Mouse (Mus musculus): Measurements from ENCODE around the gene Arid4b. TPM values are rescaled to one million over a fixed set of nuclear protein-coding genes. Genes with fewer than 3 reads are reported as not detected.
"Not testable (repeated sequence)": the region's sequence is repeated elsewhere in the genome, so short reads cannot be mapped to it uniquely, and the experiment has no call there.

Gene Arid4b
- total RNA-seq (2015) (21.2 and 24.5 TPM in 2 replicates), total RNA-seq (2017) (23.5 and 34.4 TPM in 2 replicates)

DNA sequence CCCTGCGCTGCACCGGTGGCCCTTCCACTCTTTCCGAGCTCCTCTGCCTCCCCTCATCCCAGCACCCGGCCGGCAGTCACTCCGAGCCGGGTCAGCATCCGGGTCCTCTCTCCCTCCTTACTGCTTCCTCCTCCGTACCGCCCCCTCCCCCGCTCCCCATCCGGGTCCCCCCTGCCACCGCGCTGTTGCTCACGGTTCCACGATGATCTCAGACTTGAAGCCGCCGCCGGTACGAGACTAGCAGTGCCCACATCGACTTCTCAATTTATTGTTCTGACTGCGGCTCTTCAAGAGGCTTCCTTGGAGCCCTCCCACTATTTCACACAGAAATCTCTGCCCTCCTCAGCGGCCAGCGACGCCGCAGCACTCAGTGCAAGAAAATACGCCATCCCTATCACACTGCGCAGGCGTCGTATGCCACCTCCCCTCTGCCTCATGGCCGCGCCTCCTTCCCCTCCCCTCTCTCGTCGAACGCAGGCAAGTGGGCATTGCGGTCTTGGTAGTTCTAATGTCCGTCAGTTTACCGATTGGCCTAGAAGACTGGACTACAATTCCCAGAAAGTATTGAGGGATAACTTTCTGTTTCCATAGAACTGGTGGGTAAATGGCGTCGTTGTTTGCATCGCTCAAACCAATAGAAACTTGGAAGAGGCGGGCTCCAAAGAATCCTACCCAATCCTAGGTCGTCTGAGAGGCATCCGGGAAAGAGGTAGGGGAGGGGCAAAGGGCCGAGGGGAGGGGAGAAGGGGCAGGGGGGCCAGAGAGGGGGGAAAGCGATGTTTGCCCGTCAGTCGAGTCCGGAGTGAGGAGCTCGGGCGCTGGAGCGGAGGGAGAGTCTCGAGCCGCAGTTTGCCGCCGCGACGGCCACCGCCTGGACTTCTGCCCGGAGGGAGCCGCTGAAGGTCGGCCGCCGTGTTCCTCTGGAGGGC, at the start of gene Arid4b, which contains the start of gene Ggps1:
Gene Arid4b (plus strand): TSS at position 220 of the 929 bp plus-strand sequence.
Gene Ggps1 (minus strand): TSS at position 476 of the 929 bp plus-strand sequence.
- ATAC-seq (replicated peaks; ENCODE audit: poor library complexity) = peak; percentile 86

DNA sequence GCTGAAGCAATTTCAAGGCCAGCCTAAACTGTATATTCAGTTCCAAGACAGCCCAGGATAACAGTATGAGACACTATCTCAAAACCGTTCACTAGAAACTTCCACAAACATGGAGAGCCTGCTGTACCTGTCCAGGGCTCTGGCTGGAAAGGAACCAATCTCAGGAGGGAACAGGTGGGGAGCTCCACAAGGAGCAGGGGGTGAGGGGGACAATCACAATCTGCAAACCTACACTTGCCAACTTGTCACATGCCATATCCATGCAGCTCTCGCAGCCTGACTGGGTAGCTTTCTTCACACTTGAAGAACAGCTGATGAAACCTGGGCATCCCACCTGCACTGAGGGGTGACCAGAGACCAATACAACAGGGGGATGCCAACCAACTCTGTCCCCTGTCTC, 49.0 kb upstream of the Arid4b start:
- no peak for ATAC-seq (replicated peaks; ENCODE audit: poor library complexity)

DNA sequence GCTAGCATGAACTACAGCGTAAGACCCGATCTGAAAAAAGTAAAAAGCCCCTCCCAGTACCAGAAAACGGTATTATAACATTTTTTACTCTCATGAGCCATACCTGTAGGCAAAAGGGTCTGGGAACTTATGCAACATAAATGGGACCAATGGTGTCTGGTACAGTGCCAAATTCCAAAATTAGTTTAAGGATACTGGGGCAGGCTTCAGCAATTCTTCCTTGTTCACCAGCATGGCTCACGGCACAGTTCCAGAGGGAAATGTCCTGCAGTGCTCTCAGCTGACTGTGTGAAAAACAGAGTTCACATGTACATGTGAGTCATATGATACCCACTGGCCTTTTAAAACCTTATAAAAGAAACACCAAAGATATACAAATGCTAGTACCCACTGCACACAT, 48.5 kb upstream of the Arid4b start:
- no peak for ATAC-seq (replicated peaks; ENCODE audit: poor library complexity)

DNA sequence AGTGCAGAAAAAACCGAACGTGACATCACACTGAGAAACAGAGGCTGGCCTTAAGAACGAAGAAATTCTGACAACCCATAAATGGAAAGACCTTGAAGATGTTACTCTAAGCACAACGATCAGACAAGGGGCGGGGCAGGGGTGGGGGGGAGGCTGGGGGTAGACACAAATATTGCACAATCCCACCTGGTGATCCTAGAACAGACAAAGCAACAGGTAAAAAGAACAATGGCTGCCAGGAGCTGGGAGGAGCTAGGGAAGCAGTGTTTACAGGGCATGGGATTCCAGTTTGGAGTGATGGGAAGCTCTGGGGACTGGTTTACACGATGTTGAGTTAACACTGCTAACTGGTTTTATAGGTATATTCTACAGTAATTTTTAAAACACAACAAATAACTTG, 47.4 kb upstream of the Arid4b start:
- ATAC-seq (replicated peaks; ENCODE audit: poor library complexity) = no peak

DNA sequence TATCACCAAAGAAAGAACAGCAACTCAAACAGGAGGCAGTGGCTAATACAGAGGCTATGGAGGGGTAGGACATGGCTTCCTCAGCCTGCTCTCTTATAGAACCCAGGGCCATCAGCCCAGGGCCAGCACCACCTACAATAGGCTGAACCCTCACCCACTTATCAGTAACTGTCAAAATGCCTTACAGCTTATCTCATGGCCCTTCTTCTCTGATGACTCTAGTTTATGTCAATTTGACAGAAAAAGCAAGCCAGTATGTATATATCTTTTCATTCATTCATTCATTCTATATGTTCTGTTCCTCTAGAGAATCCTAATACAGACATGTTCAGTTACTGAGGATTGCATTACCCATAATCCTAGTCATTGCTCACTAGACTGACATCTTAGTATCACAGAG, 44.7 kb upstream of the Arid4b start:
- ATAC-seq (replicated peaks; ENCODE audit: poor library complexity) = peak; percentile 51

DNA sequence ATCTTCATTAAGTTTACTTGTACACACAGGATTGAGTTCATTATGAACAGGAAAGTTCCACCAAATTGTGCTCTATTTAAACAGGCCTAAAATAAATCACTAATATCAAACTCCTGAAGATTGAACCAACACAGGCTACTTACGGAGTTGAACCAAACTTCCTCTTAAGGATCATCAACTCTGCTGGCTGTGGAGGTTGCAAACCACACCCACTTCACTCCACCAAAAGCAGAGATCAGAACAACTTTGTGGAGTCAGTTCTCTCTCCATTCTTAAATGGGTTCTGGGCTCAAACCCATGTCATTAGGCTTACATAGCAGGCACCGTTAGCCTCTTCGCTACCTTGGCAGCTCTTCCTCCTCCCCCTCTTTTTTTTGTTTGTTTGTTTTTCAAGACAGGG, 44.2 kb upstream of the Arid4b start:
- no peak for ATAC-seq (replicated peaks; ENCODE audit: poor library complexity)

DNA sequence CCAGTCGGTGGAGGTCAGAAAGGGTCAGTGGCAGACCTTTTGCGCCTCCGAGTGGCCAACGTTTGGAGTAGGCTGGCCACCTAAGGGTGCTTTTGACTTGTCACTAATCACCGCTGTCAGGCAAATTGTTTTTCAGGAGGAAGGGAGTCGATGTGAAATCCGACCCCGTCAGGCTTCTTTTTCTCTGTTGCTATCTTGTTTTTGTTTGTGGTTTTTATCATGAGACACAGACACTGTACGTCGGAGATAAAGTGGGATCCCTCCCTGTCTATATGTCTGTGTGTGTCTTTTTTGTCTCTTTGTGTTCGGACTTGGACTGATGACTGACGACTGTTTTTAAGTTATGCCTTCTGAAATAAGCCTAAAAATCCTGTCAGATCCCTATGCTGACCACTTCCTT, 41.6 kb upstream of the Arid4b start:
- not testable (repeated sequence) for ATAC-seq (replicated peaks; ENCODE audit: poor library complexity)

DNA sequence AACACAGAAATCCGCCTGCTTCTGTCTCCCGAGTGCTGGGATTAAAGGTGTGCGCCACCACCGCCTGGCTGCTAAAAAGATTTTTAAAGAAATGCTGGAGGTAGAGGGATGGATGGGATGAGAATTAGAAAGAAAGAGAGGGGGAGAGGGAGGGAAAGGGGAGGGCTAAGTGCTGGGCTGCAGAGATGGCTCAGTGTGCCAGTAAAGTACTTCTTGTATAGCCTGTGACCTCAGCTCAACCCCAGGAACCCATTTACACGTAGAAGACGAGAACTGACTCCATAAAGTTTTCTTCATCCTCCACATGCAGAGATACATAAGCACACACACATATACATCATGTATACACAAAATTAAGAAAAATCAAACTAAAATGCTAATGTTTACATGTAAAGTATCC, 37.5 kb upstream of the Arid4b start:
- no peak for ATAC-seq (replicated peaks; ENCODE audit: poor library complexity)

DNA sequence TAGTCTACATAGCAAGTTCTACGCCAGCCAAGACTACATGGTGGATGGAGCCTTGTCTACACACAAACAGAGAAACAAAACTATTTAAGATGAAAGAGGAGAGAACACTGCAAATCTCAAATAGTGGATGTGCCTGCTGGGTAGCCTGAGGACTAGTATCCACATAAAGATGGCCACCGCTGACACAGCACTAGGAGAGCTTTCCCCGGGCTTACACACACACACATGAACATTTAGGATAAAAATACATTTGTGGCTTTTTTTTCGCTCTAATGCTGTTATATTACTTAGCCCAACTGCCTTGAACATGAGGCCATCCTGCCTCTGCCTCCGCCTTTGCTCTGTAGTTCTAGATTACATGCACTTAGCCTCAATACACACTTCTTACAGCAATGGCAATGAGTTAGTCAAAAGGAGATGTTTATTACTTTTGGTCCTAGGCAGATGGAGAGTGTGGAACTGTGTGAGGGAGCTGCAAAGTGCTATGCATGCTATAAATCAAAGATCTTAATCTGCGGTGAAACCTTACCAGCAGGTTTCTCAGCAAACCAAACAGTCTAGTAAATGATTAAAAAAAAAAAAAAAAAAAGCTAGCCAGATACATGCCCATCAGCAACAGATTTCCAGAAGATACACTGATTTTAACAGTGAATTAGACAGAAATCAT, 36.7 kb upstream of the Arid4b start:
- ATAC-seq (replicated peaks; ENCODE audit: poor library complexity) = no peak

DNA sequence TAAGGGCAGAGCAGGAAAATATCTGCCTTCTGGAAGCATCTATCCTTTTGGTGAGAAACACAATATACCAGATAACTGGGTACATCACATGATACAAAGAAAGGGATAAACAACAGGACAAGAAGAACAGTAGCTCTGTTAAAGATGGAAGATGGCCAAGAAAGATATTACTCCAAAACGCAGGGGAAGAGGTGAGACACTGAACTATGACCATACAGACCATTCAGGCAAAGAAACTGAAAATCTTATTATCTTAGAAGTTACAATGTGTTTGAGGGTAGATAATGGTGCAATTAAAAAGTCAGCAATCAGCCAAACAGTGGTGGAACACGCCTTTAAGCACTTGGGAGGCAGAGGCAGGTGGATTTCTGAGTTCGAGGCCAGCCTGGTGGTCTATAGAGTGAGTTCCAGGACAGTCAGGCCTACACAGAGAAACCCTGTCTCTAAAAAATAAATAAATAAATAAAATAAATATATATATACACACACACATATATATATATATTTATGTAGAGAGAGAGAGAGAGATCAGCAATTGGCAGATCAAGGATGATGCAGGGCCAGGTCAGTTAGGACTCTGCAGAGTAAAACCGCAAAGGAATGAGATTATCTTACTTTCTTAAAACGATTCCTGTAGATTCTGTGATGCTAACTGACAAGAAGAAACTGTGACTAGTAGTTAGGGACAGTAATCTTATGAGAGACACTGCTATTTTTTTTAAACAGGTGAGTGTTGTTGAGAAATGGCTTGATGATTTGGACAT, 29.5 kb upstream of the Arid4b start:
- peak; percentile 76 for ATAC-seq (replicated peaks; ENCODE audit: poor library complexity)

DNA sequence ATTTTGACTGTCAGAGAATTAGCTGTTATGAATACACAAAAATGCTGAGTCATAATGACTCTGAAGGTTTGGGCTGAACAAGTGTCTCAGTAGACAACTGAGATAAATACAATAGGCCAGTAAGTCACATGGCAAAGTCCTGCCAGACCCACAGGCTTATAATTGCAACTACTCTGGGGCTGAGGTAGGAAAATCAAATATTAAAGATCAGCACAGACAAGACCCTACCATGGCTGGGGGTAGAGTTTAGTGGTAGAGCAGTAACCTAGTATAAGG, 29.0 kb upstream of the Arid4b start:
- ATAC-seq (replicated peaks; ENCODE audit: poor library complexity) = peak; percentile 74

DNA sequence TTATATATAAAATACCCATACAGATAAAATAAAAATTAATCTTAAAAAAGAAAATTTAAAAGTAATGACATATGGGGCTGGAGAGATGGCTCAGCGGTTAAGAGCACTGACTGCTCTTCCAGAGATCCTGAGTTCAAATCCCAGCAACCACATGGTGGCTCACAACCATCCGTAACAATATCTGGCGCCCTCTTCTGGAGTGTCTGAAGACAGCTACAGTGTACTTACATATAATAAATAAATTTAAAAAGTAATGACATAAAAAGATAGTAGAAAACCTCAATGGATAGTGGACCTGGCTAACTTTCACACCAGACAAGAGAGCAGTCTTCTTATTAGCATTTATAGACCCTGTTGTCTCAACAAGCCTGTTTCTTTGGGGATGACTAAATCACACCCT, 27.7 kb upstream of the Arid4b start:
- ATAC-seq (replicated peaks; ENCODE audit: poor library complexity) = not testable (repeated sequence)

DNA sequence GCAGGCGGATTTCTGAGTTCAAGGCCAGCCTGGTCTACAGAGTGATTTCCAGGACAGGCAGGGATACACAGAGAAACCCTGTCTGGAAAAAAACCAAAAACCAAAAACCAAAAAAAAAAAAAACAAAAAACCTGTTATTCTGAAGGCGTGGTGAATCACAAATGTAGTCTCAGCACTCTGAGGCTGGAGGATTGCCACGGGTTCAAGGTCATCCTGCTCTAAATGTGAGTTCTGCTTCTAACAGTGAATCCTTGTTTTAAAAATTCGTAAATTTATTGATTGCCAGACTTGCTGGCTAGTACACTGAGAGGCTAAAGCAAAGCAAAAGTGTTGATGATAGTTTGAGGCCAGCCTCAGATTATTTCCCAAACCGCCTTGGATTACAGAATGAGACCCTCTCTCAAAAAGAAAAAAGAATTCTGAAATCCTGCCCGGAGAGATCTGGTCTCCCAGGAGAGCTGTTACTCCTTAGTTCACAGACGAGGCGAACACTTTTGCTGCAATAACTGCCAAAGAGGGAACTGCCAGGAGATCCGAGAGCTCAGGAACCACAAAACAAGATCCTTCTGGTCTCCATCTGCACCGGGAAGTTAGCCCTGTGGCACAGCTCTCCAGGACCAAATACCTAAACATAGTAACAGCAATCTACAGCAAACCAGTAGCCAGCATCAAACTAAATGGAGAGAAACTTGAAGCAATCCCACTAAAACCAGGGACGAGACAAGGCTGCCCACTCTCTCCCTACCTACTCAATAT, 27.0 kb upstream of the Arid4b start:
- ATAC-seq (replicated peaks; ENCODE audit: poor library complexity) = no peak

DNA sequence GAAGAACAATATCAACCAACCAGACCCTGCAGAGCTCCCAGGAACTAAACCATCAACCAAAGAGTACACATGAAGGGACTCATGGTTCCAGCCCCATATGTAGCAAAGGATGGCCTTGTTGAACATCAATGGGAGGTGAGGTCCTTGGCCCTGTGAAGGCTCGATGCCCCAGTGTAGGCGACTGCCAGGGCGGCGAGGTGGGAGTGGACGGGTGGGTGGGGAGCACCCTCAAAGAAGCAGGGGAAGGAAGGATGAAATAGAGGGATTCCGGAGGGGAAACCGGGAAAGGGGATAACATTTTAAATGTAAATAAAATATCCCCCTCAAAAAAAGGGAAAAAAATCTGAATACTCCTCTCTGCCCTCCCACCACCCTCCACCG, 24.1 kb upstream of the Arid4b start:
- ATAC-seq (replicated peaks; ENCODE audit: poor library complexity) = no peak

DNA sequence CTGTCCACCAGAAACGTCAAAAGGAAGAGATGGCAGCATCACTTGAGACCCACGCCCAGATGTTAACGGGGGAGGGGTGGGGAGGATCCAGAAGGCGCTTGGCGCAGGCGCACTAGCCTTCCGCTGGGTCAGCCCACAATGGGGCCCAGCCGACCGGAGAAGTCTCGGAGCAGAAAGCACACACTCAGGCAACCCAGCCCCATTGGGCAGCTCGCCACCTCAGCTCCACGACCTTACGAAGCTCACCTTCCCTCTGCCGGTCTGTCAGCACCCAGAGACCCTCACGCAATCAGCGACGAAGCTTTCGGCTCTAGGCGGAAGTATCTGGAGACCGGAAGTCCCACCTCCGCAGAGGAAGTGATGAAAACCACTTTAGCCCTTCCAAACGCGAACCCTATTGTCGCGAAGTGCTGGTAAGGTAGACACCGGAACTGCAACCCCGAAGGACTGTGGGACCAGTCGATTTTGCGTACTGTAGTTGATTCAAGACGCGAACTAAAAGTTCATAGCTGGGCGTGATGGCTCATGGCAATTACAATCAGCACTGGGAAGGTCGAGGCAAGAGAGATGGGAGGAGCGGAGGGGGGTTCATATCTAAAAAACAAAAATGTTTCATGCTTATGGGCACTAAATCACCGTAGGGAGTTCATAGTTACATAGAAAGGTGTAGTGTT, 23.6 kb upstream of the Arid4b start, which contains the start of gene Tbce:
Gene Tbce (minus strand): TSS at position 347 of the 674 bp plus-strand sequence.
- ATAC-seq (replicated peaks; ENCODE audit: poor library complexity) = peak; percentile 95

DNA sequence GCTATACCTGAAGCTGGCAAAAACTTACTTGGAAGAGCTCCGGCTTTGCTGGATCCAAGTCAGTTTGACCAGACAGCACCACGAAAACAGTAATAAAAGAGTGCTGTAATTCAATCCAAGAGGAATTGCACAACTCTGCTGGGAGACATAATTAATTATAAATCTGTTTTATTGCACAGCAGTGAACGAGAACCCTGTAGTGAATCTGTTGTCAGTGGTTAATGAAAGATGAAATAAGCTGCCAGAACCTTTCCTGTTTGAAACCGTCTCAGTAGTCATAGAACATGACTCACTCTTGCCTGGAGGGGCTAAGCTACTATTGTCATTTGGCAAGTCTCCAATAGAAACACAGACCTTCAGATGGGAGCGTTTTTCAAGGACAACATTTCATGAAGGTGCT, 22.8 kb upstream of the Arid4b start:
- peak; percentile 27 for ATAC-seq (replicated peaks; ENCODE audit: poor library complexity)

DNA sequence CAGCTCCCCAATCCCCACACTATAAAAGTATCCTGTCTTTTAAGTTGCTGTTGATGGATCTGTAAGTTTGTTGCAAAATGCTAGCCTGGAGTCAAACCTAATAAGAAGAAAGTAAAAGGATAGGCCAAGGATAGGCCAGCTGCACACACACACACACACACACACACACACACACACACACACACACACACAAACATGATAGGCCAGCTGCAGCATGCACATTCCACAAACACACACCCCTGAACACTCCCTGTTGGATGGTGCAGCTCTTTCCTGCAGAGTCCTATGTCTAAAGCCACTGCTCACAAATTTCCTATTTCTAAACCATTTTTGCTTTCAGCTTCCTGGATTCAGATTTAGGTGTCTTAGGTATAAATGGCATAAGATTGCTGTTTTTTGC, 19.2 kb upstream of the Arid4b start:
- ATAC-seq (replicated peaks; ENCODE audit: poor library complexity) = no peak

DNA sequence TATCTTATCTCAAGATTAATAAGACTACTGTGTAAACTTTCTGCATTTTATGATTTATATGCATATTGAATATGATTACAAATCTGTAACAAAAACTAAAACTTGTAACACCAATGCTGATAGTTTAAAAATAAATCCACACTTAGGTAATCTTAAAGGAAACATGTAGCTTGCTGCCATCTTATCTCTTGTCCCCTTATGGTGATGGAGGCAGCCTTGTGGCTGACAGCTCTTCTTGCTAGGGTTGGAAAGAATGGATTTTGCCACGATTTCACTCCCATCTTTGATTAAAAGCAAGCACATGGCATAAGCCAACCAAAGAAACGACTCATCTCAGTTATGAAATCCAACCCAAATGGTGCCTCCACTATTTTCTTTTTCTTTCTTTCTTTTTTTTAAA, 18.5 kb upstream of the Arid4b start:
- peak; percentile 56 for ATAC-seq (replicated peaks; ENCODE audit: poor library complexity)

DNA sequence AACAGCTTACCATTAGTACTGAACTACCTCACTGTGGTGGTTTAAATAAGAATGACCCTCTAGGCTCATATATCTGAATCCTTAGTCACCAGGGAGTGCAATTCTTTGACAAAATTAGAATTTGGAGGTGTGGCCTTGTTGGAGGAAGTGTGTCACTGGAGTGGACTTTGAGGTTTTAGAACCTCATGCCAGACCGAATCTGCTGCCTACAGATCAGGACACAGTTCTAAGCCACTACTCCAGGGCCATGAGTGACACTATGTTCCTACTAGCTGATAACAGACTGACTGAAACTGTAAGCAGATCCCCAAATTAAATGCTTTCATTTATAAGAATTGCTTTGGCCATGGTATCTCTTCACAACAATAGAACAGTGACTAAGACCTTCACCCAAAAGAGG, 13.2 kb upstream of the Arid4b start:
- ATAC-seq (replicated peaks; ENCODE audit: poor library complexity) = peak; percentile 37; the same call in 1 of the 2 replicates

DNA sequence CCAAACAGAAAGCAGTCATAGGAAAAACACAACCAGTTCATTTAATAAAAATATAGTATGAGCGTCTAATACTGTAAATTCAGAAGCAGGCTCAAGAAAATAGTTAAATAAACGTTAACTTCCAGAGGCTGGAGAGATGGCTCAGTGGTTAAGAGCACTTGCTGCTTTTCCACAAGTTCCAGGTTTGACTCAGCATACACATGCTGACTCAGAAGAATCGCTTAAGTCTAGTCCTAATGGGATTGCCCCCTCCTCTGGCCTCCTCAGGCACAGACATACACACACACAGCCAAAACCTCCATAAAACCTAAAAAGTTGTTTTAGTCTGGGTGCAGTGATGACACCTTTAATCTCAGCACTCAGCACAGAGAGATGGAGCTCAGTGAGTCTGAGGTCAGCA, 6.2 kb upstream of the Arid4b start:
- ATAC-seq (replicated peaks; ENCODE audit: poor library complexity) = 0 out of 2 replicates have a peak, but pooled peaks have one; percentile 34
